Mouse (Mus musculus): ENCODE data around the gene Fat3.

Gene Fat3

DNA sequence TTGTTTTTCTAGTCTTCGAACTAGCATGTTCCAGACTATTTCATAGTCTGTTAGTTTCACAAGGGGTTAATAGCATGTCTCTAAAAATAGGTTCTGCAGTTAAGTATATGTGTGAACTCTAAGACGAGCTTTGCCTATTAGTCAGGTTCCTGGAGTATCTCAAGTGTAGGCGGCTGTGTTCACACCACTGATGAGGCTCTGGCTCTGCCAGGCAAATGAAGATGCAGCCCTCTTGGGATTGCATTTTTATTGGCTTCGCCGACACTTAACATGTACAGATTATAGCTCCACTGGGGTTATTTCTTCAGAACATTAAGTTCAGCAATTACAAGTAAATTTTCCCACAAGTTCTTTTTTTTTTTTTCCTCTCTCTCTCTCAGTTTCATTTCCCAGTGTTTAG, 614.3 kb downstream of the Fat3 start:
- no peak for DNase-seq (ENCODE audit: low read depth, low spot score)

DNA sequence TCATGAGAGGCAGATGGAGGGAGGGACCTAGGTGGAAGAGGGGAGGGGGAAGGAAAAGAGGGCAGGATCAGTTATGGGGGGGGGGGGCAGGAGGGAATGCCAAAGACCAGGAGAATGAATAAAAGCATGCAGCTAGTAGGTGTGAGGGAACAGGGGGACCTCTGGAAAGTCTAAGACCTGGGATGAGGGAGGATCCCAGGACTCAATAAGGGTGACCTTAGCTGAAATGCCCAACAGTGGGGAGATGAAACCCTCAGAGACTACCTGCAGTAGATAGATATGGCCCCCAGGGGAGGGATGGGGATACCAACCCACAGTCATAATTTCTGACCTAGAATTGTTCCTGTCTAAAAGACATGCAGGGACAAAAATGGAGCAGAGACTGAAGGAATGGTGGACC, 620.3 kb downstream of the Fat3 start:
- DNase-seq (ENCODE audit: low read depth, low spot score) = no peak

DNA sequence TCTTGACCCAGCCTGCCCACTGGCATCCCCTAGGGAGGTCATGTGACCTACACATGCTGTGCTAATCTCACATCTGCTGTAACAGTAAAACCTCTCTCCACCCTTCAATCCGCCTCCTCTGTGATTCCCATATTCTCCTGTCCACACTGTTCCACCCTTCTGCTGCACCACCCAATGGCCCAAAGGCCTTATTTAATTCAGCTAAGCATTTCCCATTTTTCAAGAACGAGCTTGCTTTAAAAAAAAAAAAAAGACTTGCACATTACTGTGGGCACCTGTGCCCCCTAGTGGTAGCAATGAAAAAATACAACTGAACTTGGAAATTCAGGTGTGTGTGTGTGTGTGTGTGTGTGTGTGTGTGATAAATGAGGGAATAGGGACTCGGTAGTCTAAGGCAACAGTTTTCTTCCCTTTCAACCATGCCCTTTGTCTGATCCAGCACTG, 620.9 kb downstream of the Fat3 start:
- DNase-seq (ENCODE audit: low read depth, low spot score) = peak; percentile 27

DNA sequence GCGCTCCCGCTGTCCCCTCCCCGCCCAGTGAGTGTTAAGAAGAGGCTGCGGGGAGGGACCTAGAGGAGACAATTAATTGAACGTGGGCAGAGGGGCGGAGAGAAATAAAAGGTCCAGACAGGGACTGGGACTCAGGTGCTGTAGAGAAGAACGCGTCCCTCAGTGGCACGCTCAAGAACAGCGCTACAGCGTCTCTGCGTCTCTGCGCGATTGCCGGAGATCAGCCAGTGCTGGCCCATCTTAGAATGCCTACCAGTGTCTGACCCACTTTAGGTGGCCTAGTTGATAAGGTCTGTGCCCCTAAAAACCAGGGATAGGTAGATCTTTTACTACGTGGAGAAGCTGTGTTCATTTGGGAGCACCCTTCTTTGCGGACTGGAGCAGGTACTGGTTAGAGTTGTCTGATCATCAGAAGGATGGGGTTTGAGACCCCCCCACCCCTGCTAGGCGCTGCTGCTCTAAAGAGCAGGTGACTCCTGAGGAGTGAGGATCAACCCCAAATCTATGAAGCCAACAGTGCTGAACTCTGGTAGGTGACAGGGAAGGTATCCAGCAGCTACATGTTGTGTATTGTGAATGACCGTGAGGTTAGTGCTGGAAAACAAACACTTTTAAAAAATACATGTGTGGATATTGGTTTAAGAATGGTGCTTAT, 626.5 kb downstream of the Fat3 start, which contains the start of gene Mtnr1b:
TSS of gene Mtnr1b (minus strand) at position 51 of the 655 bp plus-strand sequence.
- DNase-seq (ENCODE audit: low read depth, low spot score) = no peak

DNA sequence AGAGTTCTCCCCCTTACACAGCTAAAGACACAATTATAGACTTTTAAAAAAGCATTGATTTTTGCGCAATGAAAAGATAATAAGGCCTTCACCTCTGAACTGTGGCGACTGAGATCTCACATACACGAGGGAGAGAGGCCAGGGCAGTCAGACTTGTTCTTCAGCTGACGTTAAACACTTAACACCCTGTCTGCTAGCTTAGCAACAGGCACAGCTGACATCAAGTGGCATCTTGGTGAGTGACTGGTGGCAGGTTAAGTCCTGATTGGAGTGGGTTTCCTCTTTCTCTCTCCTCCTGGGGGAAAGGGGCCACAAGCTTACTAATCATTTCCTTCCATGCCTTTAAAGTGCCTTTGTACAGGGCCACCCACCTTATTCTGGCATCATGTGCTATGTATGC, 631.1 kb downstream of the Fat3 start:
- no peak for DNase-seq (ENCODE audit: low read depth, low spot score)

DNA sequence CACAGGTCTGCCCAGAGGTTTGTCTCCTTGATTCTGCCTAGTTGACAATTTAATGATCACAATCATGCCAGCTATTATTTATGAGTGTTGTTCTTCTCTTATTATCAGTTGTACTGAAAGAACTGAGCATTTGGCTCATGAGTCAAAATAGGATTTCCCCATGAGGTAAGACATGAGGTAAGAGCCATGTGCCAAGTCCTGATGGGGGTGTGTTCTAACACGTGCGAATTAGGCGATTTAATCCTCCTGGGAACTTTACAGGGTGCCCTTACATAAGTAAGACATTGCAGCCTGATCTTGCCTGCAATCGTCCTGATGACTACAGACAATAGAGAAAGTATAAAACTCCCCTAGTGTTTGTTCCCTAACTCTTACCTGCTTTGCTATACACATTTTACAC, 631.6 kb downstream of the Fat3 start:
- no peak for DNase-seq (ENCODE audit: low read depth, low spot score)

DNA sequence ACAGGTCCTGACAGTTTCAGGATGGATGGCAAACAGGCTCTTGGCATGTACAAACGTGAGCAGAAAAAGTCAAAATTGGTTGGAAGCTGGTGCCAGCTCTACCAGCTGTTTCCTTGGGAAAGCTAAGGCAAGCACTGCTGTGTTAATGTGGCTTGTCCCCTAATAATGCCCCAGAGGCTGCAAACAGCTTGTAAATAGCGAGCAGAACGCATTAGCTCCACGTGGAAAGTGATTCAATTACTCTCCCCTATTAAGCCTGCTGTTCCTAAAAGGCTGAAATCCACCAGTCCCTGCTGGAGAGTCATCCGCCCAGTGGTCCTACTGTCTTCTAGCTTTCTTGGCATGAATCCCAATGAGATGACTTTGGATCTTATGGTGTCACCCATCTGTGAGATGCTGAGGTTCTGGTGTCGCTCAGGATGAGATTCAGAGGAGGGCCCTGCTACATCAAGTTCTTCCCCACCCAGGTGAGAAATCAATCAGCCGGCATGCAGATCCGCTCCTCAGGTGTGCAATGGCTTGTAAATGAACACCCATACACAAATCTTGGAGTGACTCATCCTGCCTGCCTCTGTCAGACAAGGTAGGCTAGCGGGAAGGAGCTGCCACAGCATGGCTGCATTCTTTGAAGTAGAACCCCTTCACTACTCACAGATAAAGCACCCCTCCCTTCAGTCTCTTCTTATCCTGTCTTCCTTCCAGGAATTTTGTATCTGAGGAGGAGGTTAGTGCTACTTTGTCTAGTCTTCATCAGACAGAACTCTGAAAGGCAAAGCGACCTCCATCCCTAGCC, 634.6 kb downstream of the Fat3 start:
- DNase-seq (ENCODE audit: low read depth, low spot score) = no peak

DNA sequence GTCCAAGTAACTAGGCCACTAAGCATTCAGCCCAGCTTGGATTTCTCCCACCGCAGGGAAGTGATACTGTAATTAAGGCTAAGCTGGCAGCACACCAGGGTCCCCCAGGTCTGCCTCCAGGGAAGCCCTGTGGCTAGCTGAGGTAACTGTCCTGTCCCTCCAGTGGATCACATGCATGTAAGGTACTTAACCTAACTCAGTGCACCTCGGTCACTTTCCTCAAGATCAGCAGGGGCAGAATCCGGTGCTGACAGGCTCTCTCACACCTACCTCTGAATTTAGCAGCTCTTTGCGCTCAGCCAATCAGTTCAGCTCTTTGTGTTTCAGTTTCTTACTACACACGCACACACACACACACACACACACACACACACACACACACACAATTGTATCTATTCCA, 639.7 kb downstream of the Fat3 start:
- no peak for DNase-seq (ENCODE audit: low read depth, low spot score)

All from retina, postnatal 7 days (tissue).